Mouse (Mus musculus): ENCODE data around the gene Olfr1309. TPM values are rescaled to one million over a fixed set of nuclear protein-coding genes. Genes with fewer than 3 reads are reported as not detected.

The Olfr1309 gene
- total and polyA plus RNA-seq, 2 experiments from 2014 or later: not detected

- Histone ChIP-seq H3K4me3 (ENCODE audit: low read depth, low read length) (no peak within 1 kb of the TSS), H3K27me3 (ENCODE audit: control insufficient read depth, insufficient read depth, low read length) (no peaks in the 10 kb centered on the region), H3K4me2 (ENCODE audit: low read depth, low read length) (no peak within 1 kb of the TSS), H3K9me3 (replicated peaks; ENCODE audit: control insufficient read depth, low read length) (no peaks in the 10 kb centered on the region), H3K27ac (ENCODE audit: low read depth) (no peak within 1 kb of the TSS), H3K36me3 (replicated peaks; ENCODE audit: control insufficient read depth, insufficient read depth, low read length) (no peaks in the 10 kb centered on the region), H3K4me1 (ENCODE audit: control insufficient read depth, insufficient read depth) (no peaks in the 10 kb centered on the region), H3K9ac (replicated peaks; ENCODE audit: low read depth, low read length) (no peak within 1 kb of the TSS)
- 43% methylated on average over 1 of the region's 1 CpGs for WGBS
- ATAC-seq (ENCODE audit: insufficient read depth, low read depth) (no peak), DNase-seq (ENCODE audit: low spot score) (no peak)
- TF ChIP-seq EP300 (IDR thresholded peaks at IDR 0.05; ENCODE audit: low read depth) (no peak), CTCF (IDR thresholded peaks at IDR 0.05; ENCODE audit: low read depth) (no peak)
Observed at GRCm38 (mm10) chr2:111949340-111949739, 40.7 kb downstream of the Olfr1309 start, which contains the start of gene Olfr1307. Olfr1307 (minus strand) TSS chr2:111949440.

Other genes starting within 250 kb of the Olfr1309 start
- not detected in 2 replicates for gene Olfr1301, start 239.3 kb downstream of the Olfr1309 start, total RNA-seq (2014; rRNA removed; ENCODE audit: low replicate concordance)
- gene Olfr1301, start 239.3 kb downstream of the Olfr1309 start, polyA plus RNA-seq (2015; fragmentation: Nextera tagmentation; extraction: Ambion mirVana): not detected in 2 replicates
- gene Olfr1302, start 212.9 kb downstream of the Olfr1309 start, total RNA-seq (2014; rRNA removed; ENCODE audit: low replicate concordance): not detected in 2 replicates
- not detected in 2 replicates for gene Olfr1302, start 212.9 kb downstream of the Olfr1309 start, polyA plus RNA-seq (2015; fragmentation: Nextera tagmentation; extraction: Ambion mirVana)
- not detected in 2 replicates for gene Olfr1303, start 169.9 kb downstream of the Olfr1309 start, total RNA-seq (2014; rRNA removed; ENCODE audit: low replicate concordance)
- gene Olfr1303, start 169.9 kb downstream of the Olfr1309 start, polyA plus RNA-seq (2015; fragmentation: Nextera tagmentation; extraction: Ambion mirVana): not detected in 2 replicates
- not detected in 2 replicates for gene Olfr1305, start 113.1 kb downstream of the Olfr1309 start, total RNA-seq (2014; rRNA removed; ENCODE audit: low replicate concordance)
- not detected in 2 replicates for gene Olfr1305, start 113.1 kb downstream of the Olfr1309 start, polyA plus RNA-seq (2015; fragmentation: Nextera tagmentation; extraction: Ambion mirVana)
- gene Olfr1306, start 74.0 kb downstream of the Olfr1309 start, total RNA-seq (2014; rRNA removed; ENCODE audit: low replicate concordance): not detected in 2 replicates
- gene Olfr1306, start 74.0 kb downstream of the Olfr1309 start, polyA plus RNA-seq (2015; fragmentation: Nextera tagmentation; extraction: Ambion mirVana): not detected in 2 replicates
- gene Olfr1307, start 40.8 kb downstream of the Olfr1309 start, total RNA-seq (2014; rRNA removed; ENCODE audit: low replicate concordance): not detected in 2 replicates
- not detected in 2 replicates for gene Olfr1307, start 40.8 kb downstream of the Olfr1309 start, polyA plus RNA-seq (2015; fragmentation: Nextera tagmentation; extraction: Ambion mirVana)
- not detected in 2 replicates for gene Olfr1308, start 25.3 kb downstream of the Olfr1309 start, total RNA-seq (2014; rRNA removed; ENCODE audit: low replicate concordance)
- not detected in 2 replicates for gene Olfr1308, start 25.3 kb downstream of the Olfr1309 start, polyA plus RNA-seq (2015; fragmentation: Nextera tagmentation; extraction: Ambion mirVana)
- not detected in 2 replicates for gene Olfr1310, start 22.4 kb upstream of the Olfr1309 start, total RNA-seq (2014; rRNA removed; ENCODE audit: low replicate concordance)
- gene Olfr1310, start 22.4 kb upstream of the Olfr1309 start, polyA plus RNA-seq (2015; fragmentation: Nextera tagmentation; extraction: Ambion mirVana): not detected in 2 replicates
- gene Olfr1311, start 34.1 kb upstream of the Olfr1309 start, total RNA-seq (2014; rRNA removed; ENCODE audit: low replicate concordance): not detected in 2 replicates
- not detected in 2 replicates for gene Olfr1311, start 34.1 kb upstream of the Olfr1309 start, polyA plus RNA-seq (2015; fragmentation: Nextera tagmentation; extraction: Ambion mirVana)
- not detected in 2 replicates for gene Olfr1312, start 60.0 kb upstream of the Olfr1309 start, total RNA-seq (2014; rRNA removed; ENCODE audit: low replicate concordance)
- not detected in 2 replicates for gene Olfr1312, start 60.0 kb upstream of the Olfr1309 start, polyA plus RNA-seq (2015; fragmentation: Nextera tagmentation; extraction: Ambion mirVana)
- not detected in 2 replicates for gene Olfr1313, start 87.6 kb upstream of the Olfr1309 start, total RNA-seq (2014; rRNA removed; ENCODE audit: low replicate concordance)
- gene Olfr1313, start 87.6 kb upstream of the Olfr1309 start, polyA plus RNA-seq (2015; fragmentation: Nextera tagmentation; extraction: Ambion mirVana): not detected in 2 replicates
- gene Olfr1314, start 106.5 kb upstream of the Olfr1309 start, total RNA-seq (2014; rRNA removed; ENCODE audit: low replicate concordance): not detected in 2 replicates
- gene Olfr1314, start 106.5 kb upstream of the Olfr1309 start, polyA plus RNA-seq (2015; fragmentation: Nextera tagmentation; extraction: Ambion mirVana): not detected in 2 replicates
- gene Olfr1315-ps1, start 125.2 kb upstream of the Olfr1309 start, total RNA-seq (2014; rRNA removed; ENCODE audit: low replicate concordance): not detected in 2 replicates
- gene Olfr1315-ps1, start 125.2 kb upstream of the Olfr1309 start, polyA plus RNA-seq (2015; fragmentation: Nextera tagmentation; extraction: Ambion mirVana): not detected in 2 replicates
- not detected in 2 replicates for gene Olfr1316, start 144.7 kb upstream of the Olfr1309 start, total RNA-seq (2014; rRNA removed; ENCODE audit: low replicate concordance)
- not detected in 2 replicates for gene Olfr1316, start 144.7 kb upstream of the Olfr1309 start, polyA plus RNA-seq (2015; fragmentation: Nextera tagmentation; extraction: Ambion mirVana)
- gene Olfr1317, start 150.0 kb upstream of the Olfr1309 start, total RNA-seq (2014; rRNA removed; ENCODE audit: low replicate concordance): not detected in 2 replicates
- gene Olfr1317, start 150.0 kb upstream of the Olfr1309 start, polyA plus RNA-seq (2015; fragmentation: Nextera tagmentation; extraction: Ambion mirVana): not detected in 2 replicates
- gene Olfr1318, start 163.9 kb upstream of the Olfr1309 start, total RNA-seq (2014; rRNA removed; ENCODE audit: low replicate concordance): not detected in 2 replicates
- not detected in 2 replicates for gene Olfr1318, start 163.9 kb upstream of the Olfr1309 start, polyA plus RNA-seq (2015; fragmentation: Nextera tagmentation; extraction: Ambion mirVana)
- gene Lpcat4, start 249.2 kb upstream of the Olfr1309 start, total RNA-seq (2014; rRNA removed; ENCODE audit: low replicate concordance): 5.0 and 10.0 TPM in 2 replicates
- 3.1 and 3.6 TPM in 2 replicates for gene Lpcat4, start 249.2 kb upstream of the Olfr1309 start, polyA plus RNA-seq (2015; fragmentation: Nextera tagmentation; extraction: Ambion mirVana)